Mouse (Mus musculus) erythroblast, embryonic 14.5 days (primary cell): ENCODE data around the gene Bet1l.

Source experiments
- GATA1 ChIP-seq: IDR thresholded peaks from 2 replicates; pipeline ENCODE4 v1.6.1; 2012; ENCODE audit warnings: low read length, inconsistent platforms, mixed read lengths
- TAL1 ChIP-seq: IDR thresholded peaks from 3 replicates; pipeline ENCODE4 v1.6.1; 2012; ENCODE audit warnings: low read length, inconsistent platforms, mixed read lengths

GRCm38 (mm10) chr7:140833341-140833740 lies 24.0 kb downstream of the Bet1l start:
- TF ChIP-seq GATA1 (no peak), TAL1 (no peak)
